Mouse (Mus musculus) liver, adult 2 months (tissue): ENCODE measurements at regions not wholly inside any gene's neighbourhood (a gene's known extent, or its start where the extent isn't known, plus 50 kb on each side); places are given as distances from the start of the nearest gene placed in this dataset.

Experiments
- DNase-seq: peaks from one replicate; pipeline ENCODE4 v3.0.0-alpha.2; 2011; ENCODE audit warnings: low read depth, low spot score; ENCODE audit errors: extremely low read depth
- H3K27ac ChIP-seq: fragments of 200-500 bp; replicated peaks from 2 replicates; pipeline ENCODE4 v1.5.1; 2012; ENCODE audit warnings: low read depth, mild to moderate bottlenecking, control low read depth, inconsistent platforms, low read length; ENCODE audit not compliant: insufficient read depth
- H3K27me3 ChIP-seq: fragments of 200-500 bp; 2 replicates; pipeline ENCODE4 v1.6.1; 2012; ENCODE audit warnings: mild to moderate bottlenecking, moderate library complexity, low read length, inconsistent platforms; ENCODE audit not compliant: control insufficient read depth, insufficient read depth
- H3K36me3 ChIP-seq: fragments of 200-500 bp; 2 replicates; pipeline ENCODE4 v1.6.1; 2012; ENCODE audit warnings: low read length, inconsistent platforms; ENCODE audit not compliant: control insufficient read depth, insufficient read depth
- H3K4me1 ChIP-seq: fragments of 200-500 bp; 2 replicates; pipeline ENCODE4 v1.6.1; 2011; ENCODE audit warnings: low read length; ENCODE audit not compliant: control insufficient read depth, insufficient read depth
- H3K4me3 ChIP-seq: fragments of 200-500 bp; 2 replicates; pipeline ENCODE4 v1.5.1; 2011; ENCODE audit warnings: low read depth, mild to moderate bottlenecking, control low read depth, low read length, moderate library complexity; ENCODE audit not compliant: insufficient read depth
- H3K79me2 ChIP-seq: fragments of 200-500 bp; 2 replicates; pipeline ENCODE4 v1.6.1; 2012; ENCODE audit warnings: inconsistent platforms, mild to moderate bottlenecking, low read length, moderate library complexity; ENCODE audit not compliant: control insufficient read depth, insufficient read depth
- H3K9ac ChIP-seq: fragments of 200-500 bp; 2 replicates; pipeline ENCODE4 v1.6.1; 2012; ENCODE audit warnings: low read depth, mild to moderate bottlenecking, control low read depth, inconsistent platforms, low read length
- CTCF ChIP-seq: fragments of 200-500 bp; IDR thresholded peaks from 2 replicates; pipeline ENCODE4 v1.5.1; 2011; ENCODE audit warnings: low read depth, low read length, control low read depth
- POLR2A ChIP-seq: fragments of 200-500 bp; IDR thresholded peaks from 2 replicates; pipeline ENCODE4 v1.6.1; 2011; ENCODE audit warnings: low read length, control low read depth; ENCODE audit not compliant: insufficient read depth; ENCODE audit errors: extremely low read depth
- WGBS: fragments of 180-500 bp; shearing (Covaris S2); methylation state at CpG from one replicate; pipeline ENCODE4 v1.1.7; 2018; 5-methylcytosine and 5-hydroxymethylcytosine counted together

- Histone ChIP-seq H3K4me3 (peak overlapping the region; percentile 38), H3K27ac (no peak overlapping the region)
- peak; percentile 28 for DNase-seq
Measured at GRCm38 (mm10) chr17:70924565-70925220, 71.3 kb upstream of the Tgif1 start.

DNA sequence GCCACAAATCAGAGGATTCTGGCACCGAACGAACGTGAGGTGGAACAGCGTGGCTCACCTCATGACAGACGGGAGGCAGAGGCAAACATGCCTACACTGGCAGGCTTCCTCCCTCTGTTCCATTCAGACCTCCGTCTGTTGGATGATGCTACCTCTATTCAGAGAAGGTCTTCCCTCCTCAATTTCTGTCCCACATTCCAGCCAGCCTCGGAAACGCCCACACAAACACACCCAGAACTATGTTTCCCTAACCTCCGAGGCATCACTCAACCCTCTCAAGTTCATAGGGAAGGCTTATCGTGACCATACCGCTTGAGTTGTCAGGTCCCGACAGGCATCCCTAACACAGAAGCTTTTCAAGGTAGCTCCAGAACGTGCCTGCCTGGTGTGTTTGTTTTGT, 68.3 kb upstream of the Tgif1 start:
- Histone ChIP-seq H3K36me3 (no peaks in the 10 kb centered on the region), H3K27ac (no peak overlapping the region), H3K4me1 (no peaks in the 10 kb centered on the region), H3K27me3 (no peaks in the 10 kb centered on the region; the same call in 1 of the 2 replicates), H3K79me2 (no peaks in the 10 kb centered on the region), H3K4me3 (no peak overlapping the region), H3K9ac (no peak overlapping the region)
- DNase-seq = no peak
- TF ChIP-seq POLR2A (no peak), CTCF (no peak)
- WGBS = 50% methylated on average over 13 of the region's 13 CpGs

More at GRCm38 (mm10) chr17:70924565-70925220, 71.3 kb upstream of the Tgif1 start:
- Histone ChIP-seq H3K27me3 (no peaks in the 10 kb centered on the region; the same call in 1 of the 2 replicates), H3K36me3 (no peaks in the 10 kb centered on the region), H3K79me2 (no peaks in the 10 kb centered on the region), H3K4me1 (no peaks in the 10 kb centered on the region), H3K9ac (peak overlapping the region; percentile 43; the same call in 1 of the 2 replicates)
- TF ChIP-seq POLR2A (no peak), CTCF (no peak)
- WGBS = 71% methylated on average over 8 of the region's 8 CpGs

DNA sequence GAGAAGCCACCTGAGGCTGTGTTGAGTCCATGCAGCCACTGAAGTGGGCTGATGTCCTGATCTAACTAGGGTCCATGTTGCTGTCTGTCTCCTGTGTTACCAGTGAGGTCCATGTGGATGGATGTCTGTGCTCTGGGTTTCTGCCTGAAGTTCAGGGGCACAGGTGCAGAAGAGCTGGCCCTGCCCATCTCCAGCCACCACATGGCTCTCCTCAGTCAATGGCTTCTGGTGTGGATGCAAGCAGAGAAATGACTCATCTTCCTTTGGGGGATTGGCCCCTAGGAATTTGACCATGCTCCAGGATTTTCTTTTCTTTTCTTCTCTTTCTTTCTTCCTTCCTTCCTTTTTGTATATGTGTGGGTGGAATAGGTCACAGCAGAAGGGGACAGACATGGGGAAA, 66.8 kb upstream of the Tgif1 start:
- Histone ChIP-seq H3K27me3 (no peaks in the 10 kb centered on the region; the same call in 1 of the 2 replicates), H3K79me2 (no peaks in the 10 kb centered on the region), H3K9ac (no peak overlapping the region), H3K4me3 (no peak overlapping the region), H3K36me3 (no peaks in the 10 kb centered on the region), H3K27ac (no peak overlapping the region), H3K4me1 (no peaks in the 10 kb centered on the region)
- no peak for TF ChIP-seq POLR2A
- no peak for TF ChIP-seq CTCF
- DNase-seq = no peak

DNA sequence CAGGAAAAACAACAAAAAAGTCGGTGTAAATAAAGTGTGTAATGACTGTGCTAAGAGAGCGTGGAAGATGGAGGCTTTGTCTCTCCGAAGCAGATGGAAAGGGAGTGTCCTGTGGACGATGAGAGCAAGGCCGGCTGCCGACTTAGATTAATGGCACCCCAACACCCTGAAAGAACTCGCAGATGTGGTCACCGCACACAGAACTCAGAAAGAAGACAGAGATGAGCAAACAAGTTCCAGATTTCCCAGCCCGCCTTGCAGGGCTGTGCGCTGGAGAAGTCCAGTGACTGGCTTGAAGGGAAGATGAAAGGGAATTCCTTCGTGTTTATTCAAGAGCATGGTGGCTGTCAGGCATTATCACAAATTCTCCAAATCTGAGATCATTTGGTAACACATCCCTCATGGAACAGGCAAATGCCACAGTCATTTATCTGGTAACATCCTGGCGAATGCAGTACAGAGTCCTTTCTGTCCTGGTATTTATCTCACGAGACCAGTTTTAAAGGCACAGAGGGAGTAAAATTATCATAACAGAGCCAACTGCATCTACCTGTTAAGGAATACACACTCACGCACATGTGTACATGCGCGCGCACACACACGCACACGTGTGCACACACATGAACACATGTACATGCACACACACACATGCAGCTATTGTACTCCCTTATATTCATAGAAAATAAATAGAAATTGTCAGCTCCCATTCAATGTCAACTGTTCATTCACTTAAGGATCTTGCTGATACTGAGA, 64.0 kb upstream of the Tgif1 start:
- Histone ChIP-seq H3K4me1 (no peaks in the 10 kb centered on the region), H3K27ac (no peak overlapping the region), H3K79me2 (no peaks in the 10 kb centered on the region), H3K36me3 (no peaks in the 10 kb centered on the region), H3K27me3 (no peaks in the 10 kb centered on the region; the same call in 1 of the 2 replicates), H3K4me3 (no peak overlapping the region), H3K9ac (no peak overlapping the region)
- no peak for DNase-seq
- WGBS = 77% methylated on average over 19 of the region's 19 CpGs
- no peak for TF ChIP-seq POLR2A
- no peak for TF ChIP-seq CTCF

- 71% methylated on average over 12 of the region's 12 CpGs for WGBS
- TF ChIP-seq CTCF = no peak
- TF ChIP-seq POLR2A = no peak
- no peaks in the 10 kb centered on the region for H3K79me2 ChIP-seq
- no peaks in the 10 kb centered on the region for H3K4me1 ChIP-seq
- no peak overlapping the region for H3K9ac ChIP-seq
- no peaks in the 10 kb centered on the region for H3K36me3 ChIP-seq
- no peak overlapping the region for H3K4me3 ChIP-seq
- DNase-seq = no peak
- no peak overlapping the region for H3K27ac ChIP-seq
- H3K27me3 ChIP-seq = no peaks in the 10 kb centered on the region
Measured at GRCm38 (mm10) chr17:70916089-70916750, 62.9 kb upstream of the Tgif1 start.

DNA sequence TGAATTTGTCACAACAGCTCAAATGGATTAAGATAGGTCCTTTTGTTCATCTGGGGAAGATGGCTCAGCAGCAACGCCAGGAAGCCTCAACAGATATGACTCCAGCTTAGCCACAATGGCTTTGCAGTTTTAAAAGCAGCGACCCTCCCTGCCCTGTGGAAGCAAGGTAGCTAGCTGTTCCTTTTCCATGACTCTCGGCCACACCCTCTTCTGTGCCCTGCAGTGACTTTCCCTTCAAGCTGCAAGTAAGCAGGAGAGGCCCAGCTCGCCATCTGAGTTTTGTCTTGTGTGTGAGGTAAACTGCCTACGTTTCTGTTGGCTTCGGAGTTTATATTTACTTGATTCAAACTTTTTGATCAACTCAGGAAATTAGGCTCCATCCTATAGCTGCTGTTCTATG, 62.1 kb upstream of the Tgif1 start:
- no peak for DNase-seq
- Histone ChIP-seq H3K4me1 (no peaks in the 10 kb centered on the region), H3K4me3 (no peak overlapping the region), H3K79me2 (no peaks in the 10 kb centered on the region), H3K36me3 (no peaks in the 10 kb centered on the region), H3K27me3 (no peaks in the 10 kb centered on the region), H3K9ac (no peak overlapping the region), H3K27ac (no peak overlapping the region)
- WGBS = 83% methylated on average over 6 of the region's 6 CpGs
- TF ChIP-seq CTCF (no peak), POLR2A (no peak)
